Mouse (Mus musculus): ENCODE measurements around the gene Ubald2. TPM values are rescaled to one million over a fixed set of nuclear protein-coding genes. Genes with fewer than 3 reads are reported as not detected.
"Not testable (repeated sequence)": the region's sequence is repeated elsewhere in the genome, so short reads cannot be mapped to it uniquely, and the experiment has no call there.

Gene Ubald2
- polyA plus RNA-seq, 1 experiment from 2014 or later = 50.3 TPM

DNA sequence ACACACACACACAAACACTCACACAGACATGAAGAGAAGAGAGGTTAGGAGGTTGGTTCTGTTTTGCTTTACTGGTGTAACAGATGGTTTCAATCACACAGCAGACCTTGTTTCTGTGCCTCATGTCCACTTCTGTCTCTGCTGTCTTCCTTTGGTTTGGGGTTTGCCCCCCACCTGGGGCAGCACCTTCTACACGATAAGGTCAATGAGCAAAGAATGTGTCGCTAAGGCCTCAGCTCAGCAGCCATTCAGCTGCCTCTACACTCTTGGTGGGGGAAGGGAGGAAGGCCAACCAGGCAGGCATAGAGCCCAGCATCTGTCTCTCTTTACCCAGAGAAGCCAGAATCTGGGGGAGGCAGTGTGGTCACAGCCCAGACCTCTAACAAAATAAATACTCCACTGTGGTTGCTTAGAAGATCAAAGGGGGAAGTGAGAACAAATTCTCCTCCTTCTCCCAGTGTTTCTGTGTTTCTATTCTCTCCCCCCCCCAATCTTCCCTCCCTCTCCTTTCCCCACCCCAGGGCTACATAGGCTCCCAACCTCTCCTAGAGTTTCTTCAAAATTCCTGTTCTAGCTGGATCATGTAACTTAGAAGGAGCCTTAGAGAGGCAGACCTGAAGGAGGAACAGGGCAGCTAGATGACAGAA lies 15.6 kb upstream of the Ubald2 start:
- WGBS = 28% methylated on average over 2 of the region's 2 CpGs
- H3K27me3 ChIP-seq = no peaks in the 10 kb centered on the region
- H3K9me3 ChIP-seq = no peaks in the 10 kb centered on the region
- H3K4me2 ChIP-seq (replicated peaks) = no peak overlapping the region
- peaks cover 5% of the 10 kb centered on the region for H3K4me1 ChIP-seq (replicated peaks)
- no peak overlapping the region for H3K9ac ChIP-seq (replicated peaks)
- ATAC-seq = no peak
- H3K27ac ChIP-seq = no peak overlapping the region
- H3K4me3 ChIP-seq (replicated peaks) = no peak overlapping the region
- no peaks in the 10 kb centered on the region for H3K36me3 ChIP-seq

DNA sequence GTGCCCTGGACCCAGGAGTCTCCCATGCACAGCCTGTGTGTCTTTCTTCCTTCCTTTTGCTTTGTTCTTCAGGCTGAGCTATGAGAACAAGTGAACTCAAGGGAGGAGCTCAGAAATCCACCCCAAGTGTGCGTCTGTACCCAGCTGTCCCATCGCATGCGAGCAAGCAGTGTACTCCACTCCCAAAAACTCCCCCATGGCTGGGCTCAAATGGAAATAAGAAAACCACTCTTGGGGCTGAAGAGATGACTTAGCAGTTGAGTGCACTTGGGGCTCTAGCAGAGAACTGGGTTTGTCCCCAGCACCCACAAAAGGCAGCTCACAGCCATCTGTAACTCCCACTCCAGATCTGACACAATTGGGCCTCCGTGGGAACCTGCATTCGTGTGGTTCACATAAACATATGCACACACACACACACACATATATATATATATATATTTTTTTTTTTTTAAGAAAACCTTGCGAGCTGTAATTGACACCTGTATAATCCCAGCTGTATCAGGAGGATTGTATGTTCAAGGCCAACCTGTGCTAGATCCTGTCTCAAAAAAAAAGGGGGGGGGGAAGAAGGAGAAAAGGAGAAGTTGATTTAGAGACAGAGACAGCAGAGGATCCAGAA lies 14.9 kb upstream of the Ubald2 start:
- Histone ChIP-seq H3K36me3 (no peaks in the 10 kb centered on the region), H3K4me1 (replicated peaks) (0 out of 2 replicates have a peak, but pooled peaks cover 2% of the 10 kb centered on the region), H3K27ac (no peak overlapping the region), H3K27me3 (no peaks in the 10 kb centered on the region), H3K4me2 (replicated peaks) (no peak overlapping the region), H3K9ac (replicated peaks) (no peak overlapping the region), H3K9me3 (no peaks in the 10 kb centered on the region), H3K4me3 (replicated peaks) (no peak overlapping the region)
- 82% methylated on average over 6 of the region's 6 CpGs for WGBS
- no peak for ATAC-seq

DNA sequence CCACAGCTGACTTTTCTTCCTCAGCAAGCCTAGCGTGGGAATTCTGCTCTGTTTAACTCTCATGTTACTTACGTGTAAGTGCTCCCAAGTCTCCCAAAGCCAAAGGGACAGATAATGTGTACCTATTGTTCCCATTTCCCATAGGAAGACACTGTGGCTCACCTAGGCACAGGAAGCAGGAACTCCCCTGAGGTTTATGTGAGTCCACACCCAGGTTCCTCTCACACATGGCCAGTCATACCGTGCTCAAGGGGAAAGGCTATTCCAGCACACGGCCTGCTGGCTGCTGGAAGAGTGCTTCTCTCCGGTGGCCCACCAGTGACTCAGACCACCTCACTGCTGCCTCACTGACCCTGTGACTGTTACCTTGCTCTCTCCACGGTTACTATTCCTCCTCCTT lies 12.8 kb upstream of the Ubald2 start:
- no peak overlapping the region for H3K27ac ChIP-seq
- 0 out of 2 replicates have a peak, but pooled peaks cover 2% of the 10 kb centered on the region for H3K4me1 ChIP-seq (replicated peaks)
- H3K36me3 ChIP-seq = no peaks in the 10 kb centered on the region
- H3K4me2 ChIP-seq (replicated peaks) = no peak overlapping the region
- WGBS = 80% methylated on average over 6 of the region's 6 CpGs
- H3K9me3 ChIP-seq = no peaks in the 10 kb centered on the region
- ATAC-seq = no peak
- H3K4me3 ChIP-seq (replicated peaks) = no peak overlapping the region
- no peaks in the 10 kb centered on the region for H3K27me3 ChIP-seq
- no peak overlapping the region for H3K9ac ChIP-seq (replicated peaks)

DNA sequence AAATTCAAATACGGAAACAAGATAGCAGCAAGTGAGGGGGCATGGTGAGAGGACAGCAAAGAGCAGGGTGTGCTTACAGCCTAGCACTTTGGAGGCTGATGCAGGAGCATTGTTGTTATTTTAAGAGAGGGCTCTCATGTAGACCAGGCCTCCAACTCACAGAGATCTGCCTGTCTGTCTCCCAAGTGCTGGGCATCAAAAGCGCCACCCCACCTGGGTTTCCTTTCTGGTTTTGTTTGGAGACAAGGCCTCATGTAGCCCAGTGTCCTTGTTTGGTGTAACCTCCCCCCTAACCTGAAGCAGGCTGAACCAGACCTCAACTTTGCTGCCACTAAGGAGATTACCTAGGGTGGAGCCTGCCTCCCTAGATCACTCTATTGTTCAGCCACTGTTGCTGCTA lies 11.3 kb upstream of the Ubald2 start:
- H3K27ac ChIP-seq = no peak overlapping the region
- no peak for ATAC-seq
- H3K9me3 ChIP-seq = no peaks in the 10 kb centered on the region
- no peak overlapping the region for H3K4me3 ChIP-seq (replicated peaks)
- no peak overlapping the region for H3K4me2 ChIP-seq (replicated peaks)
- WGBS = 81% methylated on average over 2 of the region's 2 CpGs
- H3K36me3 ChIP-seq = no peaks in the 10 kb centered on the region
- no peaks in the 10 kb centered on the region for H3K27me3 ChIP-seq
- 0 out of 2 replicates have a peak, but pooled peaks cover 2% of the 10 kb centered on the region for H3K4me1 ChIP-seq (replicated peaks)
- no peak overlapping the region for H3K9ac ChIP-seq (replicated peaks)

DNA sequence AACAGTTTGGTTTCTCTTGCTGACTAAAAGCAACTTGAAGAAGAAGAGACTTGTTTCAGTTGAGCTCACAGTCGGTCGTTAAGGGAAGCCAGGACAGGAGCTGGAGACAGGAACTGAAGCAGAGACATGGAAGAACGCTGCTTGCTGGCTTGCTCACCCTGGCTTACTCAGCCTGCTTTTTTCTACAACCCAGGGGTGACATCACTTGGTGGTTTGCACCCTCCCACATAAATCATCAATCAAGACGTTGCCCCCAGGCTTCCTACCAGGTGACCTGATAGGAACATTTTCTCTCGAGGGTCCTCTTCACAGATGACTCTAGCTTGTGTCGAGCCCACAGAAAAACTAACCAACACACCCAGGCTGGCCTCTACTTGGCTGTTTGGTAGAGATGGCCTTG lies 10.7 kb upstream of the Ubald2 start:
- Histone ChIP-seq H3K36me3 (no peaks in the 10 kb centered on the region), H3K9ac (replicated peaks) (no peak overlapping the region), H3K27me3 (no peaks in the 10 kb centered on the region), H3K4me3 (replicated peaks) (no peak overlapping the region), H3K27ac (no peak overlapping the region), H3K9me3 (no peaks in the 10 kb centered on the region), H3K4me1 (replicated peaks) (0 out of 2 replicates have a peak, but pooled peaks cover under 1% of the 10 kb centered on the region), H3K4me2 (replicated peaks) (no peak overlapping the region)
- ATAC-seq = no peak
- 85% methylated on average over 6 of the region's 6 CpGs for WGBS

DNA sequence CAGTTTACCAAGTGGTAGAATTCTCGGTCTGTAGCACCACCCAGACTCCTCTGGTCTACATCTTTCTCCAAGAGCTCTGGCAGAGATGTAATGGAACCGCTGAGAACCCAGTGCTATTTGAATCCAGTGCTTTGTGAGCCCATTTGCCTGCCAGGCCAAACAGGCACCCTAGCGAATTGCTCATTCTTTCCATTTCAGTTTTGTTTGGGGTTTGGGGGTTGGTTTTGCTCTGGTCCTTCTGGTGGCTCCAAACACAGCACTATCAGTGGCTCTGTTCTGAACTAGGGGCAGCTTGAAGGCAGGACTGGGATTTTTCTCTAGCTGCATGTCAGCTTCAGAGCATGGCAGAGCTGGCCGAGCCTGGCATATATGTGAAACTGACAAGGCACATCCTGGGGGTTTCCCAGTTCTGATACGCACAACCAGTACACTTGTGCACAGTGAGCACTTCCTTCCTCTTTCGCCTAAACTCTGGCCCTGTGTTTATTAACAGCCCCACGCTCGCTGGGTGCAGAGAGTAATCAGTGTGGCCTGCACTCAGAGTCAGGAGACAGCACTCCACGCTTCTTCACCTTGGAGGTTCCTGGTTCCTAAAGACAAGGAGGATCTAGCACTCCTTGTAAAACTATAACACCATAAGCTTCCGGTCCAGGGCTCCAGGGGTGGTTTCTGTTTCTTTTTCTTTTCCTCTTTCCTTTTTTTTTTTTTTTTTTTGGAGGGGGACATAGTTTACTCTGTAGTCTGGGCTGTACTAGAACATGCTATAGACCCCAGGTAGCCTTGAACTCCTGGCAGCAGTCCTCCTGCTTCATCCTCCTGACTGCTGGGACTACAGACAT lies 9.9 kb upstream of the Ubald2 start:
- ATAC-seq = no peak
- Histone ChIP-seq H3K4me2 (replicated peaks) (no peak overlapping the region), H3K27me3 (no peaks in the 10 kb centered on the region), H3K4me3 (replicated peaks) (no peak overlapping the region), H3K27ac (no peak overlapping the region), H3K9ac (replicated peaks) (no peak overlapping the region), H3K4me1 (replicated peaks) (no peaks in the 10 kb centered on the region), H3K9me3 (no peaks in the 10 kb centered on the region), H3K36me3 (no peaks in the 10 kb centered on the region)
- 82% methylated on average over 10 of the region's 10 CpGs for WGBS

DNA sequence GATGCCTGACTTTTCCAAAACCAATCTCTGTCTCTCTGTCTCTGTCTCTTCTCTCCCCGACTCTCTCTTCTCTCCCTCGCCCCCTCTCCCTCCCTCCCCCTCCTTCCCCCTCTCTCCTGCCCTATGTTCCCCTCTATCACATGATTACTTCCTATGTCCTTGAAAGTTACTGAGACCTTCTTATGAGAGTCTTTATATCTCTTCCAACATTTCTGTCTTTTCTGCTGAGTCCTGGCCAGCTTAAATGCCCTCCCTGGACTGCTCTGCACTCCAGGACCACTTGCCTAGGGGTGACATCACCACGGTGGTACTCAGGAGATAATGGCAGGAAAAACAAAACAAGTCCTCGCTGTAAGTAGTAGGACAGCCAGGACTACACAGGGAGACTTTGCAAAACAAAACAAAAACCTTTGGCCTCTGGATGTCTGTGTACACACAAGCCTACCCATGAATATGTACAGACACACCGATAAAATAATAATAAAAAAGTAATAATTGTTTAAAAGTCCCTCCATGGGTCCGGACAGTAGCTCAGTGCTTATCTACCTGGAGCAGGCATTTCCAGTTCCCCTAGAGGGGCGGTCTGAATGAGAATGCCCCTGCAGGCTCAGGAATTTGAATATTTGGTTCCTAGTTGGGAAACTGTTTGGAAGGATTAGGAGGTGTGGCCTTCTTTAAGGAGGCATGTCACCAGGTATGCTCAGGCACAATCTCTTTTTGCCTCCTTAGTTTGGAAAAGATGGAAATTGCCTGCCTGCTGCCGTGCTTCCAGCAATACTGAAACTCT lies 9.1 kb upstream of the Ubald2 start:
- H3K27ac ChIP-seq = no peak overlapping the region
- 54% methylated on average over 8 of the region's 8 CpGs for WGBS
- H3K4me3 ChIP-seq (replicated peaks) = no peak overlapping the region
- no peaks in the 10 kb centered on the region for H3K36me3 ChIP-seq
- H3K27me3 ChIP-seq = no peaks in the 10 kb centered on the region
- H3K9me3 ChIP-seq = no peaks in the 10 kb centered on the region
- H3K9ac ChIP-seq (replicated peaks) = no peak overlapping the region
- H3K4me1 ChIP-seq (replicated peaks) = no peaks in the 10 kb centered on the region
- no peak for ATAC-seq
- H3K4me2 ChIP-seq (replicated peaks) = no peak overlapping the region

DNA sequence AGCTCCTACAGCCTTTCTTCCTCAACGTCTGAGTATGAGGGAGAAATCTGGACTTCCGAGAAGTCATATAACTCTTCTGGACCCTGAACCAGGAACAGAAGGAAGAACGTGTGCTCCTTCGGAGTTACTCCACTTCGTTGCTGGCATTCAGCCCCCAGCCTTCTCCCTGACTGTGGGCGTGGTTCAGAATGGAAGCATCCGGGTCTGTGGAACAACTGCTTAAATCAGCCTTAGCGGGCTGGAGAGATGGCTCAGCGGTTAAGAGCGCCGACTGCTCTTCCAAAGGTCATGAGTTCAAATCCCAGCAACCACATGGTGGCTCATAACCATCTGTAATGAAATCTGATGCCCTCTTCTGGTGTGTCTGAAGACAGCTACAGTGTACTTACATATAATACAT lies 7.6 kb upstream of the Ubald2 start:
- not testable (repeated sequence) for H3K36me3 ChIP-seq; H3K4me2 ChIP-seq (replicated peaks); H3K27me3 ChIP-seq; H3K4me1 ChIP-seq (replicated peaks); H3K27ac ChIP-seq; H3K4me3 ChIP-seq (replicated peaks); H3K9me3 ChIP-seq; ATAC-seq; H3K9ac ChIP-seq (replicated peaks)
- WGBS = 87% methylated on average over 11 of the region's 11 CpGs

DNA sequence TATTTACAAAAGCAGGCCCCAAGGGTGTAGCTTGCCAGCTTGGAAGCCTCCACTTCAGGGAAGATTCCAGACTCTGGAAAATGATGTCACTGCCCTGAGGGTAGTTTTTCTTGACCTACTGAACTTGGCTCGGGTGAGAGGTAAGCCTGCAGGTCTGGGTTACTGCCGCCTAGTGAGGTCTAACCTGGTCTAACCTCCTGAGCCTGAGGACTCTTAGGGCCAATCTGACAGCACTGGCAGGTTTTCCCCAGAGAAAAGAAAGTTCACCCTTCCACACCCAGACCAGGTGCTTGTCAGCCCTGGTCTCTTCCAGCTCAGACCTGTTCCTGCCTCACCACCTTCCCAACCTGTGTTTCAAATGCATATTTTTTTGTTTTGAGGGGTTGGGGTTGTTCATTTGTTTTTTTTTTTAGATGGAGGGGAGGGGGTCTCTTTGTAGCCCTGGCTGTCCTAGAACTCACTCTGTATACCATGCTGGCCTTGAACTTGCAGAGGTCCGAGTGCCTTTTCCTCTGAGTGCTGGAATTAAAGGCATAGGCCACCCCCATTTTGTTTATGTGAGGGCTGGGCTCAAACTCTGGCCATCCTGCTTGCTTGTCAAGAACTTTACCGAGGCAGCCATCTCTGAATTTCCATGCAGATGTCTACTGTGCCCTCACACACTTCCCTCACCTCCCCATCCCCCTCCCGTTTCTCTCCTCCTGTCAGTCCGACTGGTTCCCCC lies 6.9 kb upstream of the Ubald2 start:
- H3K9me3 ChIP-seq = no peaks in the 10 kb centered on the region
- H3K9ac ChIP-seq (replicated peaks) = no peak overlapping the region
- 79% methylated on average over 6 of the region's 6 CpGs for WGBS
- no peak overlapping the region for H3K4me2 ChIP-seq (replicated peaks)
- peaks cover 10% of the 10 kb centered on the region; the same call in 1 of the 2 replicates for H3K4me1 ChIP-seq (replicated peaks)
- H3K27ac ChIP-seq = no peak overlapping the region
- ATAC-seq = no peak
- H3K27me3 ChIP-seq = no peaks in the 10 kb centered on the region
- H3K36me3 ChIP-seq = no peaks in the 10 kb centered on the region
- no peak overlapping the region for H3K4me3 ChIP-seq (replicated peaks)

DNA sequence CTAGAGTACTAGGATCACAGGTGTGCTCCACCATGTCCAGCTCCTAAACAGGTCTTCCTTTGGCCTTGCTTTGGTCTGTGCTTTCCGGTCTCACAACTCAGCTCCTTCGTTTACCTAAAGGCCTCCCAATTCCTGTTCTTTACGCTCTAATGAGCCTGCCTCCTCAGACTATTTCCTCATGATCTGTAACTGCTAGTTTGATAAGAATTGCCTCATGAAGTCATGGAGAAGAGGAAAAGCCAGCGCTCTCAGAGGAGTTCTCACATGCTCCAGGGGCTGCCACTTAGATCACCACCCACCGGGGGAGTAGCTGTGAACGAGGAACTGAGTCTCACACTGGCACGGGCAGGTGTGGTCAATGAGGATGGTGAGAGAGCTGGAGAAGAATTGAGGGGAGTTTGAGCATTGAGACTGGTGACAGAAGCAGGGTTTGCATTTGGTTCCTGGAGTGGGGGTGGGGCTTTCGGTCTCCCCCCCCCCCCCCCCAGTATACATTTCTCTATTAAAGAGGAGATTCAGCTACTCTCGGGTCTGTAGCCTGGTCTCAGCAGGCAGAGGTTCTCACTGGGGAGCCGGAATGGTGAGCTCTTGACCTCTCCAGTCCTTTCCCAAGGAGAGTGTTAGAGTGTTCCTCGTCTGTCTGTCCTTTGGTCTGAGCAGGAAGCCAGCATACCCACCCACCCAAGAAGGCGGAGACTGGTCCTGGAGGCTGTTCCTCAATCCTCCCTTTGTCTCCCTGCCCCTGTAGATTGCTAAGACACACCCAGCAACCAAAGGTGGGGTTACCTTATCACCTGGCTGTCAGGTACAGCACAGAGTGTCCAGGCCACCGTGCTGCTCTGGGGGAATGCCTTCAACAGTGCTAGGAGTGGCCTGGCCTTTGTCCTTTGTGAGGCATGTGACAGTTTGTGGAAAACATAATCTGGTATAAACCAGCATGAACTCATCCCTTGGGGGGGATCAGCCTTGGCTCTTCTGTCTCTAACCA lies 4.7 kb upstream of the Ubald2 start:
- Histone ChIP-seq H3K27me3 (no peaks in the 10 kb centered on the region), H3K9ac (replicated peaks) (no peak overlapping the region), H3K4me1 (replicated peaks) (peaks cover 10% of the 10 kb centered on the region; the same call in 1 of the 2 replicates), H3K9me3 (no peaks in the 10 kb centered on the region), H3K27ac (no peak overlapping the region), H3K4me3 (replicated peaks) (no peak overlapping the region), H3K4me2 (replicated peaks) (no peak overlapping the region), H3K36me3 (no peaks in the 10 kb centered on the region)
- ATAC-seq = no peak
- 62% methylated on average over 13 of the region's 13 CpGs for WGBS
